Mouse (Mus musculus) left cerebral cortex, adult 2 months (tissue): Measurements from ENCODE around the gene Gm28053. TPM values are rescaled to one million over a fixed set of nuclear protein-coding genes. Genes with fewer than 3 reads are reported as not detected.

Experiments used
- DNase-seq, 2 experiments: peaks; one replicate each; pipeline ENCODE4 v3.0.0; 2021 to 2022; ENCODE audit warnings: low spot score in 2 of 2, mixed read lengths in 1 of 2; ENCODE audit errors: extremely low spot score in 1 of 2
- H3K27ac ChIP-seq: fragments of 200-600 bp; 2 replicates; pipeline ENCODE4 v1.8.1; 2022
- H3K4me3 ChIP-seq: fragments of 200-600 bp; 2 replicates; pipeline ENCODE4 v1.8.1; 2022
- CTCF ChIP-seq: fragments of 200-600 bp; IDR thresholded peaks from 2 replicates; pipeline ENCODE4 v1.8.1; 2022; ENCODE audit warnings: antibody characterized with exemption, mild to moderate bottlenecking, moderate library complexity
- intact Hi-C: fragments of 180-260 bp; cut with DNase I; formaldehyde crosslinking; loops from one replicate; pipeline ENCODE4 v1.15.1; 2025
- total RNA-seq, 2 experiments: library from RNA; stranded (reverse); gene quantifications; 2 replicates each; pipeline ENCODE4 v1.2.3; 2021

Gm28053 gene
- total RNA-seq, 2 experiments from 2014 or later: 1.9 TPM; not detected in 1

GRCm38 (mm10) chr6:48733660-48734059 lies 15.3 kb downstream of the Gm28053 start:
- intact Hi-C loops: no loop called here
- H3K27ac ChIP-seq: no peak overlapping the region
- DNase-seq: no peak
- H3K4me3 ChIP-seq: no peak overlapping the region
- no peak for TF ChIP-seq CTCF

DNA sequence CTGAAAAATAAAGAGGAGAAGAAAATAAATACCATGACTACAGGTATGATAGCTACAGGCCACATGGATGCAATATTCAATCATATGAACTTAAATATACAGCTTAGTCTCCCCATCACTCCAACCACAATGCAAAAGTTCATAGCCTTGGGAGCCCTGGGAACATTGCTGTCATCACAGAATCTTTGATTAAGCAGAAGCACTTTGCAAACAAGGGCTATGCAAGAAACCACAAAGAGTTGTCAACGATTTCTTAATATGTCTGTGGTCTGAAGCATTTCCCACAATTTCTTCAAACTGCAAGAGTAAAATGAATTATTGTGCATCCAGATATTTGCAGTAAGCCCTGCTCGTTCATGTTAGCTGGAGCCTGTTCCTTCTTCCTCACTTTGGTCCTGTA lies 18.6 kb downstream of the Gm28053 start:
- H3K4me3 ChIP-seq: no peak overlapping the region
- H3K27ac ChIP-seq: no peak overlapping the region
- DNase-seq: no peak
- intact Hi-C loops: no loop called here
- no peak for TF ChIP-seq CTCF

- Histone ChIP-seq H3K4me3 (no peak overlapping the region), H3K27ac (no peak overlapping the region)
- intact Hi-C loops: no loop called here
- TF ChIP-seq CTCF: no peak
- no peak for DNase-seq
Observed at GRCm38 (mm10) chr6:48737688-48738087, 19.3 kb downstream of the Gm28053 start.

- Histone ChIP-seq H3K27ac (no peak within 1 kb of the TSS), H3K4me3 (peak within 1 kb of the TSS; percentile 24)
- DNase-seq: no peak
- intact Hi-C loops: no loop called here
- no peak for TF ChIP-seq CTCF
Observed at GRCm38 (mm10) chr6:48738961-48739779, 20.8 kb downstream of the Gm28053 start, which contains the start of gene Gimap1. Gene Gimap1, plus strand, starts transcription at chr6:48739054.

DNA sequence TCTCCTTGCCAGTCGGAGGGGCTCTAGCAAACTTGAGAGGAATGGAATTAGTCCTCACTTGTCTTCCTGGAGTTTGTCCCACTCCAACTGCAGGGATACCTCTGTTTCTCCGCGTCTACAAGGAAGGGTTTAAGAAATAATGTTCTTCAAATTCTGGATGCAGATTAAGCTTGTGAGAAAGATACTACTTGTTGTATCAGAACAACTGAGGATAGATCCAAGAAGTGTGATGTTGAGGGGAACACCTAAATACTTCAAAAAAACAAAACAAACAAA lies 21.3 kb downstream of the Gm28053 start:
- Histone ChIP-seq H3K27ac (no peak overlapping the region), H3K4me3 (no peak overlapping the region)
- intact Hi-C loops: no loop called here
- DNase-seq: no peak
- no peak for TF ChIP-seq CTCF

DNA sequence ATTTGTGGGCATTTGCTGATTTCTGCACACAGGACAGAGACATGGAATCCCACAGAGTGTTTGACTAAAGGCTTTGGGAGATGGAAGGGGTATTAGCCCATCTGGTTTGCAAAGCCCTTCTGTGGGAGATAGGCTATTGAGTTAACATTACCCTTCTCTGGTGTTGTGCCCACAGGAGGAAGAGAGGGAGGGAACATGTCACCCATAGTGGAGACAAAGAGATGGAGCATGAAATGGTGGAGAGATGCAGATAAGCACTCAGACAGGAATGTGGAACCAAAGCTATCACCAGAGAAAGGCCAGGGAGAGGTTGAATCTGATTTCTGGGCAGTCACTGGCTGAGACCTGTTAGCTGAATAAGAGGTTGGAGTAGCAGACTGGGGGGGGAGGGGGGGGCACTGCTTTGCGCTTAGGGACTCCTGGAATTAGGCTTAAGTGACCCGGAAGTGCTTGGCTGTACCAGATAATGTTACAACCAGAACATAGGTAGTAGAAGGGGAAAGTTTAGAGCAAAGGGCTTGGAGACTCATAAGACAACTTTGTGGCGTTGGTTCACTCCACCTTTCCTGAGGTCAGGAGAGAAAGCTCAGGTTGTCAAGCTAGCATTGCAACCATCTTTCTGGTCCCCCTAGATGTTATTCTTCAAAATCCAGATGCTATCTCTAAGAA lies 22.2 kb downstream of the Gm28053 start:
- no peak for DNase-seq
- no peak for TF ChIP-seq CTCF
- intact Hi-C loops: no loop called here

DNA sequence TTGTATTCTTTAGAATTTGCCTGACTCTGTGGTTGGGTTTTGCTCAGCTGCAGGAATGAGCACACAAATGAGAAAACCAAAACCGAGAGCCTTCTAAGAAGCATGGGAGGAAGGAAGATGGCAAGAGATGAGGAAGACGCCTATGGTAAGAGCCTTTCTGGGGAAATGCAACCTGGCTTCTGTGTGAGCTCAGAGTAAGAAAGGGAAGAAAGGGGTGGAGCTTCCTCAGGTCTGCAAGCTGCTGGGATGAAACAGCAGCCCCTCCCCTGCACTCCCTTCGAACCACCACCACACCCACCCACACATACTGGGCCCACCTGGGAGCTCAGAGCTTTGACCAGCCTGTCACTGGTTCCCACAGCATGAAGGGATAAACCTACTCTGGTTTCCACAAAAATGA lies 22.9 kb downstream of the Gm28053 start:
- TF ChIP-seq CTCF: no peak
- intact Hi-C loops: no loop called here
- DNase-seq: no peak

More for the DNA sequence above, 22.2 kb downstream of the Gm28053 start:
- no peak overlapping the region for H3K27ac ChIP-seq
- H3K4me3 ChIP-seq: no peak overlapping the region

DNA sequence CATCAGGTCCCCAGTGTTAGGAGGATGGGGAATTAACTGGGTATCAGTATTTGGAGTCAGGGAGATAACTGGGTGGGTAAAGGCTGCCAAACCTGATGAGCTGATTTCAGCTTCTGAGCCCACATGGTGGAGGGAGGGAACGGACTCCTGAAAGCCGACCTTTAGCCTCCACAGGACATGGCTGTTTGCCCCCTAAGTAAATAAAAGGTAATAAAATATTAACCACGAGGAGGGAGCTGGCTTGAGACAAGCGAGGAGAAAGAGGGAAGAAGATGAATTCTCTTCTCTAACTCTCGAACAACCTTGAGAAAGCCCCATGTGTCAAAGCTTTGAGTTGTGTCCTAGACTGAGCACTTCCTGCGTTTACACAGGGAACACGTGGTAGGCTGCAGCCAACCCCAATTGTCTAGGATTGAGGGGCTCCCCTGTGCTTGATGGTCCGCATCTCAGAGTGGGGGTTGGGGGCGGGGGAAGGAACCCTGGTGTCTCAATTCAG lies 23.4 kb downstream of the Gm28053 start:
- TF ChIP-seq CTCF: no peak
- Histone ChIP-seq H3K4me3 (no peak overlapping the region), H3K27ac (no peak overlapping the region)
- intact Hi-C loops: no loop called here
- DNase-seq: no peak

More for the DNA sequence above, 22.9 kb downstream of the Gm28053 start:
- H3K4me3 ChIP-seq: no peak overlapping the region
- H3K27ac ChIP-seq: no peak overlapping the region

DNA sequence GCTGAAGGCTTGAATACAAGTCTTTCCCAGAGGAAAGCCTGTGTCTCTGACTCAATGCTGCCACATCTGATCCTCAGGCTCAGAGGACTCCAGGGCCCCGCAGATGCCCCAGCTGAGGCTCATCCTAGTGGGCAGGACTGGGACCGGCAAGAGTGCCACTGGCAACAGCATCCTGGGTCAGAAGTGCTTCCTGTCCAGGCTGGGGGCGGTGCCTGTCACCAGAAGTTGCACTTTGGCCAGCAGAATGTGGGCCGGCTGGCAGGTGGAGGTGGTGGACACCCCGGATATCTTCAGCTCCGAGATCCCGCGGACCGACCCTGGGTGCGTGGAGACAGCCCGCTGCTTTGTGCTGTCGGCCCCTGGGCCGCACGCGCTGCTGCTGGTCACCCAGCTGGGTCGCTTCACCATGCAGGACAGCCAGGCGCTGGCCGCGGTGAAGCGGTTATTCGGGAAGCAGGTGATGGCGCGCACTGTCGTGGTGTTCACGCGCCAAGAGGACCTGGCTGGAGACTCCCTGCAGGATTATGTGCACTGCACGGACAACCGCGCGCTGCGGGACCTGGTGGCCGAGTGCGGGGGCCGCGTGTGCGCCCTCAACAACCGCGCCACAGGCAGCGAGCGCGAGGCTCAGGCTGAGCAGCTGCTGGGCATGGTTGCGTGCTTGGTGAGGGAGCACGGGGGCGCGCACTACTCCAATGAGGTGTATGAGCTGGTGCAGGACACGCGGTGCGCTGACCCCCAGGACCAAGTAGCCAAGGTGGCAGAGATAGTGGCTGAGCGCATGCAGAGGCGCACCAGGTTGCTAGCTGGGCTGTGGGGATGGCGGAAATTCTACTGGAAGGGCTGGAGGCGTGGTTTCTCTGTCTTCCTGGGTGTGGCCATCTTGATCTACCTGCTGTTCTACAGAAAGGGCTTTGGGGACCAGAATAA lies 24.3 kb downstream of the Gm28053 start:
- intact Hi-C loops: no loop called here
- Histone ChIP-seq H3K27ac (no peak overlapping the region; the same call in 1 of the 2 replicates), H3K4me3 (peak overlapping the region; percentile 51)
- no peak for TF ChIP-seq CTCF
- DNase-seq: peak; percentile 19 to 25

DNA sequence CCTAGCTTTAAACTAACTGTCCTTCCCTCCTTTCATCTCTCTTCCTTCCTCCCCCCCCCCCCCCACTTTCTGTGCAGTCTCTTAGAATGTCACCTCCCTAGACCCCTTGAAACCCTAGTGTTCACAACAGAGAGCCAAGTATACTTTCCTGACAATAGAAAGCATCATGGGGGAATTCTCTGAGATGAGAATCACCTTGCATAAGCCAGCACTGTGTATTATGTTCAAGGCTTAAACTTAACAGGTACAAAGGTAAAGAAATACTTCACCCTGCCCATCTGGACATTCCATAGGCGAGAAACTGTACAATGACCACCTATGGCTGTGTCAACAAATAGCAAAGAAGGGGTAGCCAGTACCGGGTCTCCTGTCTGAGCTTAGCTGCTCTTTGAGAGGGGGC lies 27.1 kb downstream of the Gm28053 start:
- intact Hi-C loops: no loop called here
- TF ChIP-seq CTCF: no peak
- no peak overlapping the region for H3K4me3 ChIP-seq
- no peak for DNase-seq
- H3K27ac ChIP-seq: no peak overlapping the region

DNA sequence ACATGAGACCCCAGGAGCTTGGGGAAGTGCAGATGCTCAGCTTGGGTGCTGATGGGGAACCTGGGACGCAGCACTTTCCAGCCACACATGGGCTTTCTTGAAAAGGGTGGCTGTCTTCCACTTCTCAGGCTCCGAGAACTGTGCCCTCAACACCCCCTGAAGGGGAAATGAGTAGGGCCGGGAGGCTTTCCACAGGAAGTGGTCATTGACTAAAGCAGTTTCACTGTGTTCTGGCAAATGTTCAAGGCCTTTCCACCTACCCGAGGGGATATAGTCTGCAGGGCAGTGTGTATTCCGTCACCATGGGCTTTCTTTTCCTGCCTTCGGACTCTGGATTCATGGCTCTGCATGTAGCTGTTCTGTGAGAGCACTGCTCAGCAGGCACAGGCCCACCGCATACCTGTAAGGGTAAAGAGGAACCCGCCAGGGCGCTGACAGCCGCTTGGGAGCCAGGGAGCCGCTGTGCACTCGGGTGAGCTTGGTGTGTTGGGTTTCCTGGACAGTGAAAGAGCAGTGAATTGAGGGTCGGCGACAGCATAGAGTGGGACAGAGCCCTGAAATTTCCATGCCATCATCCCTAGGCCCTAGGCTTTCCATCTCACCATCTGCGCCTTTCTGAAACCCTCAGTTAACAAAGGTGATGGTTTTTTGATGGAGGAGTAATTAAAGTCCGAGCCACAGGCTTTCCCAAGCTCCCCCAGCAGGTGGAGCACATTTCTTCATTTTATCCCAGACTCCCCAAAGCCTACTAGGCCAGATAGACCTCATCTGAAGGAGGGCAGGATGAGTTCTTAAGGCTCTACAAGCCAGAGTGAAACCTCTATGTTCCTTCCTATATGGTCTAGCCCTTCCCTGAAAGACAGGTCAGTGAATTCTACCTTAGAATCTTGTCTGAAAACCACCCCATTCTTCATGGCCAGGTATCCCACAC lies 27.8 kb downstream of the Gm28053 start, which contains the start of gene Gimap5:
TSS of gene Gimap5 (plus strand) at position 239 of the 931 bp plus-strand sequence.
- no peak for DNase-seq
- Histone ChIP-seq H3K4me3 (no peak within 1 kb of the TSS; the same call in 1 of the 2 replicates), H3K27ac (peak within 1 kb of the TSS; percentile 34; the same call in 1 of the 2 replicates)
- intact Hi-C loops: loop anchor here (2.0 kb wide), 1 partner anchor 27 kb away; no protein-coding TSS in a partner anchor
- TF ChIP-seq CTCF: peak; percentile 65
